Mouse (Mus musculus) heart, postnatal 36 days (tissue): ENCODE results near the gene C87977. TPM values are rescaled to one million over a fixed set of nuclear protein-coding genes. Genes with fewer than 3 reads are reported as not detected.
"Not testable (repeated sequence)": the region's sequence is repeated elsewhere in the genome, so short reads cannot be mapped to it uniquely, and the experiment has no call there.

ENCODE experiments used
- DNase-seq, 2 experiments: peaks; one replicate each; pipeline ENCODE4 v3.0.0; 2021 to 2022
- intact Hi-C: fragments of 180-260 bp; cut with DNase I; formaldehyde crosslinking; loops from one replicate; pipeline ENCODE4 v1.15.1; 2025
- total RNA-seq, 2 experiments: library from RNA; stranded (reverse); gene quantifications; 2 replicates each; pipeline ENCODE4 v1.2.3; 2021

C87977 gene
- not detected for total RNA-seq

DNA sequence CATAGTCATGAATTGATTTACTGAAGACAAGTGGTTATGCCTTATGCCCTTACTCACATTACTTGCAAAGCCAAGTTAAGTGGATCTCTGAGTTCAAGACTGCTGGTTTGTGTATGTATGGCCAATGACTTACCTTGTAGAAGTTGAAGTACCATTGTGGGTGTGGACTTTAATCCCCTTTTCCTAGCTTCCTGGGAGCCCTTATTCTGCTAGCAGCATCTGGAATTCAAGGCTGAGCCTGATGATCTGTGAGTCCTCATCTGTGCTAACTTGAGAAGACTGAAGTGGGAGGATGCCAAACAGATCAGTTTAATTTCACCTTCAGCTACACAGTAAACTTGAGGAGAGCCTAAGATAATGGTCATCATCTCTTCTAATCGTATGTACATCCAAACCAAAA is at the start of gene C87977:
Gene C87977, minus strand, starts transcription at position 101 of the 400 bp plus-strand sequence.
- intact Hi-C loops, DNase-seq: not testable (repeated sequence)

DNA sequence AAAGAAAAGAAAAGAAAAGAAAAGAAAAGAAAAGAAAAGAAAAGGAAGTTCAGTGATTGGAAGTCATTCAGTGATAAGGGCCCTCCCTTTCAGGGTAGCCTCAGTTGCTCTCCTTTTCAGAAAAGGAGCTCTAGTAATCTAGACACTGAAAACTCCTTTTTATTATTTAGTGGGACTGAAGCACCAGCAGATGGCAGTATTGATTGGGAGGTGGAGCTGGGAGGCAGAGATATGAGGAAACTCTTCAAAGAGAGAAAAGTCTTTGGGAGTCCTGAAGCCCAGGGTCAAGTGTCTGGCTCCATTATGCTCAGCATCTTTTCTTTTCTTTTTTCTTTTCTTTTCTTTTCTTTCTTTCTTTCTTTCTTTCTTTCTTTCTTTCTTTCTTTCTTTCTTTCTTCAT is 41.6 kb upstream of the C87977 start:
- intact Hi-C loops, DNase-seq: not testable (repeated sequence)

DNA sequence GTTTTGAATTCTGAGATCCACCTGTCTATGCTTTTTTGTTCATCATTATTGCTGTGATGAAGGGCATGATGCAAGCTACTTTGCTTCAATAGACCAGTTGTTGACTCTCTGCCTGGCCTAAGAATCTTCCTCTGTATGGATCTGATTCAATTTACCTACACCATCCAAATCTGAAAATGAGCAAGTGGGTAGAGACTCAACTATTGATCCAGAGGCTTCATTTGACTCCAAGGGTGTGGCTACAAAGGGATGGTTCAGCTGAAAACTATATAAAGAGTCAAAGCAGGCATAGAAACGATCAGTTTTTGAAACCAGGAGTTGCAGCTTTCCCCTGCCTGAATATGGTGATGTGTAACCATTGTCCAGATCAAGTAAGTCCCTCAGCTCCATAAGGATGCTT is 22.7 kb downstream of the C87977 start, which contains the start of gene Oog2:
Gene Oog2, plus strand, starts transcription at position 301 of the 400 bp plus-strand sequence.
- no peak for DNase-seq
- intact Hi-C loops = no loop called here

DNA sequence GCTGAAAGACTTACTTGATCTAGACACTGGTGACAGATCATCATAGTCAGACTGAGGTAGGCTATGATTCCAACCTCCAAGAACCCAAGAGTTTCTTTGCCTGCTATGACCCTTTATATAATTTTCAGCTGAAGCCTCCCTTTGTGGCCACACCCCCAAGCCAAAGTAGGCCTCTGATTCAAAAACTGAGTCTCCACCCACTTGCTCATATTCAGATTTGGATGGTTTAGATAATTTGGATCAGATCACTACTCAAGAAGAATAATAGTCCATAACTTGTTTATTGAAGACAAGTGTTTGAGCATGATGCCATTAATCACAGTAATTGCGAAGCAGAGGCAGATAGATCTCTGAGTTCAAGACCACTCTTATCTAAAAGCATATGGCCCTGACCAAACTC is 50.6 kb downstream of the C87977 start, which contains the start of gene Oog3:
Gene Oog3, minus strand, starts transcription at position 101 of the 400 bp plus-strand sequence.
- intact Hi-C loops = no loop called here
- no peak for DNase-seq

Other genes with a start within 250 kb of the C87977 start
- not detected for gene Gm13101, start 246.4 kb downstream of the C87977 start, total RNA-seq
- gene Pramef17, start 218.9 kb downstream of the C87977 start, total RNA-seq = not detected
- not detected for gene Pramel4, start 154.2 kb downstream of the C87977 start, total RNA-seq
- gene Gm13102, start 106.8 kb downstream of the C87977 start, total RNA-seq = not detected
- gene Oog3, start 50.7 kb downstream of the C87977 start, total RNA-seq = not detected
- not detected for gene Oog2, start 22.6 kb downstream of the C87977 start, total RNA-seq
- not detected for gene Pramel5, start 67.2 kb upstream of the C87977 start, total RNA-seq
- not detected for gene Gm13128, start 116.9 kb upstream of the C87977 start, total RNA-seq
- not detected for gene Gm13119, start 144.6 kb upstream of the C87977 start, total RNA-seq
- gene Pramef20, start 164.6 kb upstream of the C87977 start, total RNA-seq = not detected
- gene Pramef12, start 195.1 kb upstream of the C87977 start, total RNA-seq = not detected
- not detected for gene 1700012P22Rik, start 225.5 kb upstream of the C87977 start, total RNA-seq
- gene Gm9944, start 240.0 kb upstream of the C87977 start, total RNA-seq = not detected